Mouse (Mus musculus) MEL (cell line): ENCODE measurements around the gene Amn1.

Source experiments
- CHD2 ChIP-seq: IDR thresholded peaks from 2 replicates; pipeline ENCODE4 v1.6.1; 2011; ENCODE audit warnings: low read length, improper control_type of control experiment
- CTCF ChIP-seq, 3 experiments: IDR thresholded peaks in 2 of 3; conservative IDR thresholded peaks in 1 of 3; 2 replicates each; pipeline ENCODE4 v1.5.1; 2011 to 2012; ENCODE audit warnings: low read length in 3 of 3, low read depth in 2 of 3, mild to moderate bottlenecking in 2 of 3, improper control_type of control experiment in 1 of 3, inconsistent platforms in 1 of 3, mixed read lengths in 1 of 3, moderate library complexity in 1 of 3; ENCODE audit not compliant: control insufficient read depth in 1 of 3, insufficient read depth in 1 of 3, poor library complexity in 1 of 3, severe bottlenecking in 1 of 3
- ETS1 ChIP-seq: IDR thresholded peaks from 2 replicates; pipeline ENCODE4 v1.6.1; 2012; ENCODE audit warnings: low read depth, mild to moderate bottlenecking, inconsistent platforms, low read length, improper control_type of control experiment, moderate library complexity
- MAX ChIP-seq: IDR thresholded peaks from 2 replicates; pipeline ENCODE4 v1.6.1; 2011; ENCODE audit warnings: low read length, improper control_type of control experiment
- MEF2A ChIP-seq: IDR thresholded peaks from 2 replicates; pipeline ENCODE4 v1.6.1; 2014; ENCODE audit warnings: low read depth, mild to moderate bottlenecking, inconsistent platforms, low read length, improper control_type of control experiment; ENCODE audit not compliant: poor library complexity, insufficient replicate concordance, severe bottlenecking; ENCODE audit errors: extremely low read depth
- POLR2A ChIP-seq, 2 experiments: IDR thresholded peaks; 2 replicates each; pipeline ENCODE4 v1.6.1; 2011 to 2012; ENCODE audit warnings: low read length in 2 of 2, mild to moderate bottlenecking in 2 of 2, control low read depth in 1 of 2, improper control_type of control experiment in 1 of 2, low read depth in 1 of 2, moderate library complexity in 1 of 2; ENCODE audit not compliant: control insufficient read depth in 1 of 2, insufficient read depth in 1 of 2, poor library complexity in 1 of 2
- RAD21 ChIP-seq: IDR thresholded peaks from 2 replicates; pipeline ENCODE4 v1.6.1; 2011; ENCODE audit warnings: mild to moderate bottlenecking, low read depth, low read length, improper control_type of control experiment
- ZNF384 ChIP-seq: IDR thresholded peaks from 2 replicates; pipeline ENCODE4 v1.6.1; 2012; ENCODE audit warnings: low read depth, mild to moderate bottlenecking, inconsistent platforms, low read length, improper control_type of control experiment

DNA sequence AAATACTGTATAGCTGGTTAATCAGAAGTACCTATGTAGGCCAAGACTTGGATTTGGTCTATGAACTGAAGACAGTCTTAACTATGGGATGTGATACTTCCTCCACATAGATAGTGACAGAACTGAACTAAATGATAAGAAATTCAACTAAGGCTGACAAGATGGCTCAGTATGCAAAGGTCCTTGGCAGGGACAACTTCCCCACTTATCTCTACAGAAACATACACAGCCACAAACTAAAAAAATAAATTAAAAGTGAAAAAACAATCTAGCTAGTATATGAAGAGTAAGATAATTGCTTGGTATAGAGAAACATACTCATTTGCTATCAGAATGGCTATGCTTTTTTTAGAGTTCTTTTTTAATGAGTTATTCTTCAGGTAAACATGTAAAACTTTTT is 9.4 kb downstream of the Amn1 start:
- TF ChIP-seq CTCF (IDR thresholded peaks at IDR 0.05 in 2 of 3, conservative IDR thresholded peaks at IDR 0.05 in 1 of 3; ENCODE audit: control insufficient read depth in 1 of 3, insufficient read depth in 1 of 3, low read depth in 2 of 3, low read length in 3 of 3, poor library complexity in 1 of 3, severe bottlenecking in 1 of 3) (no peak), POLR2A (IDR thresholded peaks at IDR 0.05; ENCODE audit: control insufficient read depth in 1 of 2, insufficient read depth in 1 of 2, low read depth in 1 of 2, low read length in 2 of 2, poor library complexity in 1 of 2) (no peak), ZNF384 (peak; percentile 96), MAX (no peak), CHD2 (no peak; the same call in 1 of the 2 replicates), ETS1 (peak; percentile 96), RAD21 (no peak), MEF2A (peak; percentile 81; the same call in 1 of the 2 replicates)
